Mouse (Mus musculus) forebrain, embryonic 12.5 days (tissue): Measurements from ENCODE around the gene Popdc3. TPM values are rescaled to one million over a fixed set of nuclear protein-coding genes. Genes with fewer than 3 reads are reported as not detected.
"Not testable (repeated sequence)": the region's sequence is repeated elsewhere in the genome, so short reads cannot be mapped to it uniquely, and the experiment has no call there.

Experiments used
- ATAC-seq: fragments of 200-750 bp; cut with Nextera tagmentation; 2 replicates; pipeline ENCODE4 v1.8.0; 2017; ENCODE audit warnings: moderate TSS enrichment; ENCODE audit not compliant: low FRiP score
- H3K27ac ChIP-seq: fragments of 300-500 bp; sonication (generic); 2 replicates; pipeline ENCODE4 v1.5.1; 2016; ENCODE audit warnings: mild to moderate bottlenecking
- H3K27me3 ChIP-seq: fragments of 300-500 bp; sonication (generic); 2 replicates; pipeline ENCODE4 v1.6.1; 2016; ENCODE audit warnings: mild to moderate bottlenecking
- H3K36me3 ChIP-seq: fragments of 300-500 bp; sonication (generic); replicated peaks from 2 replicates; pipeline ENCODE4 v1.6.1; 2016; ENCODE audit warnings: mild to moderate bottlenecking
- H3K4me1 ChIP-seq: fragments of 300-500 bp; sonication (generic); 2 replicates; pipeline ENCODE4 v1.6.1; 2016
- H3K4me2 ChIP-seq: fragments of 300-500 bp; sonication (generic); 2 replicates; pipeline ENCODE4 v1.6.1; 2016; ENCODE audit warnings: mild to moderate bottlenecking, moderate library complexity
- H3K4me3 ChIP-seq: fragments of 300-500 bp; sonication (generic); replicated peaks from 2 replicates; pipeline ENCODE4 v1.5.1; 2016; ENCODE audit warnings: mild to moderate bottlenecking
- H3K9ac ChIP-seq: fragments of 300-500 bp; sonication (generic); 2 replicates; pipeline ENCODE4 v1.6.1; 2016; ENCODE audit warnings: mild to moderate bottlenecking
- H3K9me3 ChIP-seq: fragments of 300-500 bp; sonication (generic); 2 replicates; pipeline ENCODE4 v1.6.1; 2016
- WGBS: fragments of 180-500 bp; shearing (Covaris S2); methylation state at CpG from one replicate; pipeline ENCODE4 v1.1.7; 2016; 5-methylcytosine and 5-hydroxymethylcytosine counted together
- polyA plus RNA-seq: library from polyadenylated mRNA; unstranded; fragments of >200 nt; fragmentation: Nextera tagmentation; extraction: Ambion mirVana; gene quantifications from 2 replicates; pipeline ENCODE4 v1.2.1, GENCODE M21; 2016

The Popdc3 gene
- polyA plus RNA-seq, 1 experiment from 2014 or later = 0.19 TPM

DNA sequence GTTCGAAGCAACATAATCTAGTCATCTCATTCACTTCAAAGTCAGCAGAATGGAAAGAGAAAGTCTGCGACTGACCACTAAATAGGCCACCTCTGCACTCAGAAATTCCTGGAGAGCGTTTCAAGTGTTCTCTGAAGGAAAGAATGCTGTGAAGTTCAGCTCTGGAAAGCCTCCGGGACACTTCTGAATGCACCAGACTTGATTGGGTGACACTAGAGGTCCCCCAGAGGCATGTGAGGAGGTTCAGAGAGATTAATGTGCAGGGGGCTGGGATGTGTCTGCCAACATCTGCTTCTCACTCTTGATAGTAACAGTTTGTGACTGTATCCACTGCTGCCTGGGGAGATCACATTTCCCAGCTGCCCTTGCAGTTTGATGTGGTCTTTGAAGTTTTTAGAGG lies 52.1 kb downstream of the Popdc3 start:
- Histone ChIP-seq H3K9ac (no peak overlapping the region), H3K36me3 (no peaks in the 10 kb centered on the region), H3K27ac (no peak overlapping the region), H3K4me1 (peaks cover 3% of the 10 kb centered on the region; the same call in 1 of the 2 replicates), H3K27me3 (no peaks in the 10 kb centered on the region), H3K9me3 (no peaks in the 10 kb centered on the region), H3K4me2 (no peak overlapping the region), H3K4me3 (no peak overlapping the region)
- no peak for ATAC-seq
- WGBS = 48% methylated on average over 4 of the region's 4 CpGs

DNA sequence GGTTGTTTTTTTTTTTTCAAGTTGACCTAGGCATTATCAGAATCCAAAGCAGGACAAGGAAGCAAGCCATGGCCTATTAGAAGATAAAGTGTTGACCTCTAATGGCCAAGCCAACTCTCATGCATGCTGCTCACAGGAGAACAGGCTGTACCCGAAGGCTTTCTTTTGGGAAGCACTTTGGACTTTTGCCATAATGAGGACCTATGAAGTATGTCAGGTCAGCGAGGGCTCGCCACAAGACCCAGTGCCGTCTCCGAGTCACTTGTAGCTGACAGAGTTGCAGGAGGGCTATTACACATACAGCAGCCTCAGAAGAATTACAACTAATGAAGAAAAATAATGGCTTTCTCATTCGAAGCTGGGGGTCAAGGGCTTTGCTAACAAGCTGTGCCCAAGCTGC lies 55.5 kb downstream of the Popdc3 start:
- no peak overlapping the region for H3K4me2 ChIP-seq
- WGBS = 76% methylated on average over 6 of the region's 6 CpGs
- H3K4me1 ChIP-seq = peaks cover 3% of the 10 kb centered on the region; the same call in 1 of the 2 replicates
- no peak overlapping the region for H3K4me3 ChIP-seq
- no peak overlapping the region for H3K27ac ChIP-seq
- H3K9me3 ChIP-seq = no peaks in the 10 kb centered on the region
- no peak for ATAC-seq
- H3K36me3 ChIP-seq = no peaks in the 10 kb centered on the region
- H3K27me3 ChIP-seq = no peaks in the 10 kb centered on the region
- no peak overlapping the region for H3K9ac ChIP-seq

DNA sequence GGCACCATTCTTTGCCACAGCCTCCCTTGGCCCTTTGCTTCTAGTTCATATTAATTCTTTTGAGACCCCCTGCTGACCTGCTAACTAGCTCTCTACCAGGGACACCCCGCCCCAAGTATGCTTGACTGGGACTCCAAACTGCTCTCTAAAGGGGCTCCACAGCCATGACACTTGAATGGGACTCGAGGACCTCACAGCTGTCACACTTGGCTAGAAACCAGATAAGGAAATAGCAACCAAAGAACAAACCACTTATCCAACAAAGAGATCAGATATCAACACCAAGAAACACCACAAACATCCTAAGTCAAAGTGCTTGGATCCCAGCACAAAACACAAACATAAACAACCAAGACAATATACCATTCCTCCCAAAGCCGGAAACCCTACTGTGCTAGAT lies 58.4 kb downstream of the Popdc3 start:
- no peak overlapping the region for H3K4me3 ChIP-seq
- H3K9ac ChIP-seq = no peak overlapping the region
- H3K4me1 ChIP-seq = no peaks in the 10 kb centered on the region
- H3K27me3 ChIP-seq = no peaks in the 10 kb centered on the region
- H3K4me2 ChIP-seq = no peak overlapping the region
- H3K9me3 ChIP-seq = no peaks in the 10 kb centered on the region
- H3K27ac ChIP-seq = no peak overlapping the region
- ATAC-seq = no peak
- H3K36me3 ChIP-seq = no peaks in the 10 kb centered on the region
- WGBS = 44% methylated on average over 3 of the region's 3 CpGs

DNA sequence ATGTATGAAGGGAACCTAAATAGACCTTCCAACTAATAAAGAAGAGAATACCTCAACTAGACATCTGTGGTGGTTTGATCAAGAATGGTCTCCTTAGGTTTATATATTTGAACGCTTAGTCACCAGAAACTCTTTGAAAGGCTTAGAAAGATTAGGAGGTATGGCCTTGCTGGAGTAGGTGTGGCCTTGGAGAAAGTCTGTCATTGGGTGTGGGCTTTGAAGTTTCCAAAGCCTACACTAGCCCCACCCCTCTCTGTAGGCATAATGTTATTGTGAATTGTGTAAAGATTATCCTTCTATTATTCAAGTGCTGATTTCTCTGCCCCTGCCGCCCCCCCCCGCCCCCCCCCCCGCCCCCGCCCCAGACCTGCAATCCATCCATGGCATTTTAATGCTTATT lies 59.6 kb downstream of the Popdc3 start:
- Histone ChIP-seq H3K27ac (no peak overlapping the region), H3K4me2 (no peak overlapping the region), H3K27me3 (no peaks in the 10 kb centered on the region), H3K9me3 (no peaks in the 10 kb centered on the region), H3K4me1 (no peaks in the 10 kb centered on the region), H3K9ac (no peak overlapping the region), H3K36me3 (no peaks in the 10 kb centered on the region), H3K4me3 (no peak overlapping the region)
- 79% methylated on average over 5 of the region's 5 CpGs for WGBS
- no peak for ATAC-seq

DNA sequence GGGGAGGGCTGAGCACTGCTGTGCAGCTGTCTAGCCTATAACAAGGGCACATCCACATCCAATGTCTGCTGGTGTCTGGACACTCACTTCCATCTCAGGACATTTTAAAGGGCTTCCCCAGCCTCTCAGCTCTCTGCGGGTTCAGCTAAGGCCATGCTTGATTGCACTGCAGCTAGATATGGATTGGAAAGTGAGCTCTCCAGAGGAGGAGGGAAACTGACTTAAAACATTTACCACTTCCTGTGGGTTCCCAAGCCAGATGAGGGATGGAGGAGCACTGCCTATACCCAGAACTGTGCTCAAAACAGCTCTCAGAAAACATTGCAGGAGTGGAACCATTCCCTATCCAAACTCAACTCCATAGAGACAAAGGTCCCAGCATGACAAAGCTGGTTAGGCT lies 82.6 kb downstream of the Popdc3 start:
- H3K9me3 ChIP-seq = 0 out of 2 replicates have a peak, but pooled peaks cover 3% of the 10 kb centered on the region
- no peak overlapping the region for H3K27ac ChIP-seq
- H3K4me1 ChIP-seq = no peaks in the 10 kb centered on the region
- H3K36me3 ChIP-seq = no peaks in the 10 kb centered on the region
- no peak for ATAC-seq
- no peak overlapping the region for H3K4me2 ChIP-seq
- 93% methylated on average over 1 of the region's 1 CpGs for whole genome bisulfite sequencing
- H3K4me3 ChIP-seq = no peak overlapping the region
- no peak overlapping the region for H3K9ac ChIP-seq
- H3K27me3 ChIP-seq = no peaks in the 10 kb centered on the region

DNA sequence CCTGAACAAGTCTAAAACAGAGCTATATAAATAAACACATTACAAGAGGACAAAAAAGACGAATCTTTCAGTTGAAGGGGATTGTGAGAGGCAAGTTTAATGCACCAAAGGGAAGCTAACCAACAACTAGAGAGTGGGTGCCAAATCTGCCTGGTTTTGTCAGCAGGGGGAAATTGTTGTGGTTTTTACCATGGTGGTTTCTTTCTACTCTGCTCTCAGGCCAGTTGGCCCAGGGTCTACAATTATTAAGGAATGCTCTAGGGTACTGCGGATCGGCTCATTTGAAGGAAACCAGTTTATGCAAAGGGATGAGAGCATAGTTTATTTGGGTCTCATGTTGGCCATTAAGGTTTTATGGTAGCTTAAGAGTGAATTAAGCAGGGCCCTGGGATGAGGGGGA lies 84.2 kb downstream of the Popdc3 start:
- H3K4me1 ChIP-seq = no peaks in the 10 kb centered on the region
- WGBS = 93% methylated on average over 3 of the region's 3 CpGs
- no peak overlapping the region for H3K27ac ChIP-seq
- no peaks in the 10 kb centered on the region for H3K36me3 ChIP-seq
- no peak overlapping the region for H3K4me3 ChIP-seq
- no peak for ATAC-seq
- no peak overlapping the region for H3K9ac ChIP-seq
- H3K9me3 ChIP-seq = no peaks in the 10 kb centered on the region
- no peak overlapping the region for H3K4me2 ChIP-seq
- H3K27me3 ChIP-seq = no peaks in the 10 kb centered on the region

DNA sequence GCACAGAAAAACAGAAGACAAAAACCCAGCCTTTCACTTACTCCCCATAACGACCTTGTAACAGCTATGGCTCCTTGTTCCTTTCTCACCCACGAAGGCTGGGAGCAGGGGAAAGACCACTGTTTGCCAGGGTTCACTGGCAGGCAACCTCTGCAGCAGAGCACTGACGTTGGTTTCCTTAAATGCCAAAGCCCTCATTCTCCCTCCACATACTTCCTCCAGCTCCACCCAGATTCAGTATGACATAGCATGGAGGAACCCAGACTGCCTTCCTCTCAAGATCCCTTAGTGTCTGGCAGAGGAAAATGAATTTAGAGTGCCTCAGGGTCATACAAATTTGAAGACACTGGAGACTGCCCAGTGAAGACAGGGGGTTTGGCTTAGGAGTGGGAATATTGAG lies 98.6 kb downstream of the Popdc3 start:
- Histone ChIP-seq H3K9ac (no peak overlapping the region), H3K4me3 (no peak overlapping the region), H3K4me1 (no peaks in the 10 kb centered on the region), H3K4me2 (no peak overlapping the region), H3K27ac (no peak overlapping the region), H3K36me3 (no peaks in the 10 kb centered on the region), H3K27me3 (no peaks in the 10 kb centered on the region), H3K9me3 (no peaks in the 10 kb centered on the region)
- WGBS = 60% methylated on average over 3 of the region's 3 CpGs
- ATAC-seq = no peak

DNA sequence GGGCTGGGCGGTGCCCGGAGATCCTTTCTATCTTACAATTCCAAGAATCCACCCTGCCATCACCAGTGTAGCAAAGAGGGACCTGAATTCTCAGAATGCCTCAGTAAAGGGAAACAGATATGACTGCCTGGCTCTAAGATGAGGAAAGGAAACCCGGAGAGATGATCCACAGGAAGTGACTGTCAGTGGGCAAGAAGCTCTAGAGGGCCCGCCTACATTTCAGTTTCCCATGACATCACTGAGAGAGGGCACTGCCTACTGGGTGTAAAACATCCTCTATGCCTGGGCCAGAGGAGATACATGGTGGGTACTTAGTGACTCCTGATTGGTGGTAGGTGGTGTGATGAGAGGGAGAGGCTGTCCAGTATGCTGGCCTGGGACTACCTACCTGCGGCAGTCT lies 99.1 kb downstream of the Popdc3 start:
- Histone ChIP-seq H3K4me3 (no peak overlapping the region), H3K36me3 (no peaks in the 10 kb centered on the region), H3K4me2 (no peak overlapping the region), H3K27me3 (no peaks in the 10 kb centered on the region), H3K9me3 (no peaks in the 10 kb centered on the region), H3K27ac (no peak overlapping the region), H3K4me1 (no peaks in the 10 kb centered on the region), H3K9ac (no peak overlapping the region)
- 86% methylated on average over 5 of the region's 5 CpGs for WGBS
- ATAC-seq = no peak

DNA sequence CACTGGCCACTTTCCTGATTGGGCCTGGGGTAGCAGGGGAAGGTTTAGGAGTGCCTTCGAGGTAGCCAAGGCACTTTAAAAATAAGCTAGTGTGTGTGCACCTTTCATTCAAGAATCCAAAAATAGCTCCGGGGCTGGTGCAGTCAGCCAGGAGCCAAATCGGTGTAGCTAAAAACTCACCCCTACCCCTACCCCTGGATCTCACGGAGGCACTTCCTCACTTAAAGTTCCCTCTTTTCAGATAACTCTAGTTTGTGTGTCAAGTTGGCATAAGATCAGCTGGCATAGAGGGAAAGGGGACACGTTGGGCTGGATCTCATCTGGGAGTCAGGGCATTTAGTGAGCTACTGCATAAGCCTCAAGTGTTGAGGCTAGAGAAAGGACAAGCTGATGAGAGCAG lies 107.8 kb downstream of the Popdc3 start:
- Histone ChIP-seq H3K27ac (no peak overlapping the region), H3K4me1 (peaks cover 9% of the 10 kb centered on the region), H3K4me3 (no peak overlapping the region), H3K27me3 (peaks cover 44% of the 10 kb centered on the region), H3K4me2 (no peak overlapping the region), H3K9ac (no peak overlapping the region), H3K36me3 (no peaks in the 10 kb centered on the region), H3K9me3 (no peaks in the 10 kb centered on the region)
- 83% methylated on average over 5 of the region's 5 CpGs for WGBS
- no peak for ATAC-seq

DNA sequence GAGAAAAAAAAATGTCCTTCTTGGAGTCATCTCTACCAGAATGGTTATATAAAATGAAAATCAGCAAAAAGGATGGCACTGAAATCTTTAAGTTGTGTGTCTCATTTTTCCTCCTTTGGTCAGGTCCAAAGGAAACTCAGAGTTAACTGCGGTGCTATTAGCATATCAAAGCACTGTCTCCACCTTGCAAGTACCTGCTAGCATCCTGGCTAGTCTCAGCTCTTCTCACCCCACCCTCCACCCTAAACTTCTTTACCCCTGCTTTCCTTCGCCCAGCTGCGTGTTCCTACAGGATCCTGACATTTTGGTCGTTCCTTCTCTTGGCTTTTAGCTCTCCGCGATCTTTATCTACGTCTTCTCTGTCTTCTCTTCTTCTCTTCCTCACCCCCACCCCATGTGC lies 110.5 kb downstream of the Popdc3 start:
- no peak overlapping the region for H3K27ac ChIP-seq
- H3K27me3 ChIP-seq = peaks cover 55% of the 10 kb centered on the region
- peaks cover 9% of the 10 kb centered on the region for H3K4me1 ChIP-seq
- 65% methylated on average over 7 of the region's 7 CpGs for WGBS
- H3K4me3 ChIP-seq = no peak overlapping the region
- no peaks in the 10 kb centered on the region for H3K9me3 ChIP-seq
- no peak for ATAC-seq
- H3K4me2 ChIP-seq = no peak overlapping the region
- no peak overlapping the region for H3K9ac ChIP-seq
- no peaks in the 10 kb centered on the region for H3K36me3 ChIP-seq

DNA sequence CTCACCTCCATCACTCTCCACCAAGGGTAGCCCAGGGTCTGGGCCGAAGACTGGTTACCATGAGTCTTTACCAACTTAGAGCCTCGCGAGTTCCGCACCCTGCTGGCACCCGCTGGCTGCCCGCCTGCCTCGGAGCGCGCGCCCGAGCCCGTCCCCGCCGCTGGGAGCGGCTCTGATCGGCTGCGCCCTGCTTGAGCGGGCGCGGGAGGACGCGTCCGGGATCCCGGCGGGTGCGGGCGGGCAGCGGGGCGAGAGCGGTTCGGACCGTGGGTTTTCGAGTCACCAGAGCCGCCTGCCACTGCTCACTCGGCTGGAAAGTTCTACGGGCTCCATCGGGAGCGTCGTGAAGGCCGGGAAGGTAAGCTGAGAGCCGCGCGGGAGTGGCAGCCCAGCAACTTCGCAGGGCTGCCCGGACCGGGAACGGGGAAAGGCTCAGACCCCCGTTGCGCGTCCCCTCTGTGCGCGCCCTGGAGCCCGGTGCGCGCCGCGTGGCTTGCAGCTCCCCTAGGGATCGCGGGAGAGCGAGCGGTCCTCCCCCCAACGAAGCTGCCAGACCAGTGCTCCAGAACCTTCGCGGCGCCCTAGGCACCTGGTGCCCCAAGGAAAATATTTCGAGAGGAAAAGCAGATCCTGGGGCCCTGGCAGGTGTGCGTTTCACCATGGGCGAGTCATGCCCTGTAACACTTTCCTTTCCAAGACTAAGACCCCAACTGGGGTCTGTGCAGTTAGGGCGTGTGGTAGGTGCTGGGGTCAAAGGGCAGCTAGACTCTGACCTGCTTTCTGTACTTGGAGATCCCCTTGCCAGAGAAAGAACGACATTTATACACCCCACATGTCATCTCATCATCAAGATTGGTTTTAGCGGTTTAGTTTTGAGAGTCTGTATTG lies 111.6 kb downstream of the Popdc3 start:
- no peaks in the 10 kb centered on the region for H3K9me3 ChIP-seq
- H3K9ac ChIP-seq = peak overlapping the region; percentile 55
- H3K4me3 ChIP-seq = peak overlapping the region; percentile 56
- H3K27ac ChIP-seq = no peak overlapping the region
- H3K27me3 ChIP-seq = peaks cover 55% of the 10 kb centered on the region
- peaks cover 9% of the 10 kb centered on the region for H3K4me1 ChIP-seq
- WGBS = 1% methylated on average over 71 of the region's 71 CpGs
- no peaks in the 10 kb centered on the region for H3K36me3 ChIP-seq
- H3K4me2 ChIP-seq = peak overlapping the region; percentile 95
- peak; percentile 83 for ATAC-seq

DNA sequence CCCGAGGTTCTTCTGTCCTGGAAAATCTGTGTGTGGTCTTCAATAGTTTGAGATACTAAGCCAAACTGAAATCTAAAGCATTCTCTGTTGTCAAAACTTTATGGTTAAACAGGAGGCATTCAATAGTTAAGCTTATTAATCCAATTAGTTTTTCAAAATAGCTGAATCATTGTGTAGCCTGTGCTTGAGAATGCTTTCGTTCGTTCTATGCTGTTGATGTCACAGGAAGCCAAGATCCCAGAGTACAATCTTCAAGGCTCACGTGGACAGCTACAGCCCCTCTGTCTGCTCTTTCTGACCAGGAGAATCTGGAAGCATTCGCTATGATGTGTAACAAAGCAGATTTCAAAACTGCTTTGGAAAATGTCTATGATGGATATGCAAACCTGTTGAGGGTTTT lies 112.7 kb downstream of the Popdc3 start:
- Histone ChIP-seq H3K4me3 (no peak overlapping the region), H3K36me3 (no peaks in the 10 kb centered on the region), H3K27me3 (peaks cover 55% of the 10 kb centered on the region), H3K4me1 (peaks cover 9% of the 10 kb centered on the region), H3K4me2 (no peak overlapping the region), H3K27ac (no peak overlapping the region), H3K9me3 (no peaks in the 10 kb centered on the region), H3K9ac (no peak overlapping the region)
- 26% methylated on average over 5 of the region's 5 CpGs for WGBS
- ATAC-seq = no peak

DNA sequence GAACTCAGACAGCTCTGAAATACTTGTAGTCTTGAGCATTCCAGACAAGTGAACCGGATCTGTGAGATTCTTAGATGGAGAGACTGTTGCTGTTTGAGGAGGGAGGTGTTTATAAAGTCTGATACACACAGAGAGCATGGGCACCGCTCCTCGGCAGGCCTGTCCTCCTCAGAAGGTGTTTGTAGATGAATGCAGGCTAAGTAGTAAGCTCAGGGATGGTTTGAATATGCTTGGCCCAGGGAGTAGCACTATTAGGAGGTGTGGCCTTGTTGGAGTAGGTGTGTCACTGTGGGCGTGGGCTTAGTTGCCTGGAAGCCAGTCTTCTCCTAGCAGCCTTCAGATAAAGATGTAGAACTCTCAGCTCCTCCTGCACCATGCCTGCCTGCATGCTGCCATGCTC lies 114.3 kb downstream of the Popdc3 start:
- H3K9ac ChIP-seq, H3K4me1 ChIP-seq, H3K4me2 ChIP-seq, ATAC-seq, H3K27ac ChIP-seq, H3K9me3 ChIP-seq, H3K36me3 ChIP-seq, H3K4me3 ChIP-seq: not testable (repeated sequence)
- peaks cover 41% of the 10 kb centered on the region for H3K27me3 ChIP-seq
- 77% methylated on average over 4 of the region's 4 CpGs for WGBS
